9 mouse cellular contexts compared by ENCODE assay signal in genomic region chr16:33922111-33923000, GRCm38 (mm10). TPM values are rescaled to one million over a fixed set of nuclear protein-coding genes. Genes with fewer than 3 reads are reported as not detected.
DNase-seq lines count a peak whose midpoint lies in the region; ATAC-seq and TF ChIP-seq lines count a peak whose summit lies in the region.
"Had no signal": no experiment of that assay in that cellular context is flagged by ENCODE, and none has a peak within 500 bp of the region (broad histone marks: within the 10 kb centered on the region; RNA-seq: fewer than 3 reads in every experiment).

No protein-coding gene starts in this region.

- H3K4me2 ChIP-seq in heart, embryonic 16.5 days (ENCODE audit: low read depth, low read length), result 0 out of 2 replicates have a peak overlapping the region, but pooled peaks have one; percentile 4
- peak overlapping the region; percentile 4; the same call in 1 of the 2 replicates for H3K4me2 ChIP-seq in limb, embryonic 11.5 days (ENCODE audit: low read depth, severe bottlenecking)
- no peak overlapping the region for H3K4me2 ChIP-seq in forebrain, postnatal 0 days (ENCODE audit: low read depth)

- WGBS in heart, embryonic 16.5 days, result 37% methylated on average over 18 of the region's 18 CpGs
- WGBS in limb, embryonic 11.5 days, result 15% methylated on average over 18 of the region's 18 CpGs
- 49% methylated on average over 18 of the region's 18 CpGs for WGBS in small intestine, adult 2 months
- WGBS in forebrain, postnatal 0 days, result 56% methylated on average over 18 of the region's 18 CpGs

- TF ChIP-seq CTCF in small intestine, adult 2 months (IDR thresholded peaks at IDR 0.05; ENCODE audit: extremely low read depth, insufficient read length, insufficient replicate concordance, low read depth, low read length), result no peak
- no peak for TF ChIP-seq CTCF in forebrain, postnatal 0 days (IDR thresholded peaks at IDR 0.05; ENCODE audit: low read depth)

- TF ChIP-seq POLR2A in small intestine, adult 2 months (IDR thresholded peaks at IDR 0.05; ENCODE audit: low read depth, low read length), result no peak

- H3K9me3 ChIP-seq in heart, embryonic 16.5 days (replicated peaks; ENCODE audit: control insufficient read depth, low read length), result no peaks in the 10 kb centered on the region
- H3K9me3 ChIP-seq in limb, embryonic 11.5 days (ENCODE audit: control insufficient read depth, low read length), result no peaks in the 10 kb centered on the region
- H3K9me3 ChIP-seq in forebrain, postnatal 0 days (ENCODE audit: low read length), result no peaks in the 10 kb centered on the region

- intact Hi-C loops in left cerebral cortex, postnatal 14 days (cut with DNase I), result no loop called here

- 0 out of 2 replicates have a peak overlapping the region, but pooled peaks have one; percentile 16 for H3K9ac ChIP-seq in heart, embryonic 16.5 days (ENCODE audit: low read length)
- H3K9ac ChIP-seq in limb, embryonic 11.5 days (ENCODE audit: low read length), result no peak overlapping the region; the same call in 1 of the 2 replicates
- H3K9ac ChIP-seq in forebrain, postnatal 0 days, result no peak overlapping the region

- peak; percentile 32 to 33 for DNase-seq in left cerebral cortex, postnatal 14 days (ENCODE audit: low spot score in 2 of 2)
- no peak for DNase-seq in left cerebral cortex, adult 11 months (ENCODE audit: low spot score)
- peak; percentile 62 for DNase-seq in limb, embryonic 11.5 days (ENCODE audit: low spot score)
- DNase-seq in forebrain, postnatal 0 days, result no peak

- peak overlapping the region; percentile 80 for H3K27ac ChIP-seq in brown adipose tissue, adult 24 weeks (replicated peaks; ENCODE audit: low read depth, low read length)
- peak overlapping the region; percentile 76 for H3K27ac ChIP-seq in heart, embryonic 16.5 days (ENCODE audit: low read length)
- H3K27ac ChIP-seq in limb, embryonic 11.5 days (replicated peaks; ENCODE audit: low read depth, low read length), result peak overlapping the region; percentile 72
- peak overlapping the region; percentile 84 for H3K27ac ChIP-seq in small intestine, adult 2 months (ENCODE audit: insufficient read depth, low read depth, low read length)
- no peak overlapping the region for H3K27ac ChIP-seq in forebrain, postnatal 0 days (ENCODE audit: low read depth, low read length)

- peaks cover 12% of the 10 kb centered on the region for H3K36me3 ChIP-seq in heart, embryonic 16.5 days (ENCODE audit: control insufficient read depth, insufficient read depth)
- H3K36me3 ChIP-seq in limb, embryonic 11.5 days (ENCODE audit: control insufficient read depth, insufficient read depth, low read length), result peaks cover 10% of the 10 kb centered on the region
- H3K36me3 ChIP-seq in small intestine, adult 2 months (ENCODE audit: control insufficient read depth, insufficient read depth, low read length), result peaks cover 6% of the 10 kb centered on the region; the same call in 1 of the 2 replicates
- H3K36me3 ChIP-seq in forebrain, postnatal 0 days (ENCODE audit: insufficient read depth), result no peaks in the 10 kb centered on the region

- H3K4me3 ChIP-seq in brown adipose tissue, adult 24 weeks (ENCODE audit: insufficient read depth, low read depth, low read length), result no peak overlapping the region
- H3K4me3 ChIP-seq in heart, embryonic 16.5 days (ENCODE audit: low read length), result no peak overlapping the region
- H3K4me3 ChIP-seq in limb, embryonic 11.5 days (ENCODE audit: low read depth, low read length), result no peak overlapping the region
- no peak overlapping the region for H3K4me3 ChIP-seq in small intestine, adult 2 months (ENCODE audit: low read depth, low read length)
- H3K4me3 ChIP-seq in forebrain, postnatal 0 days (ENCODE audit: low read depth, low read length), result no peak overlapping the region
- H3K4me3 ChIP-seq: erythroblast, embryonic 14.5 days had no signal

- peak; percentile 39 for ATAC-seq in heart, embryonic 16.5 days (replicated peaks; ENCODE audit: extremely low read depth, insufficient read depth, low FRiP score)
- ATAC-seq in limb, embryonic 11.5 days (ENCODE audit: insufficient number of reproducible peaks, low FRiP score, low TSS enrichment, low read depth), result 0 out of 2 replicates have a peak, but pooled peaks have one; percentile 68
- no peak for ATAC-seq in forebrain, postnatal 0 days
- ATAC-seq in erythroblast, adult 5-6 weeks (replicated peaks; ENCODE audit: low FRiP score, poor library complexity, severe bottlenecking), result no peak

- peaks cover under 1% of the 10 kb centered on the region for H3K4me1 ChIP-seq in brown adipose tissue, adult 24 weeks (ENCODE audit: control insufficient read depth, insufficient read depth, insufficient read length, low read length)
- peaks cover 45% of the 10 kb centered on the region for H3K4me1 ChIP-seq in heart, embryonic 16.5 days (ENCODE audit: control insufficient read depth, insufficient read depth, low read length)
- peaks cover 26% of the 10 kb centered on the region for H3K4me1 ChIP-seq in limb, embryonic 11.5 days (ENCODE audit: control insufficient read depth, insufficient read depth, low read length)
- peaks cover 2% of the 10 kb centered on the region; the same call in 1 of the 2 replicates for H3K4me1 ChIP-seq in small intestine, adult 2 months (ENCODE audit: control insufficient read depth, insufficient read depth, insufficient read length, low read length)
- H3K4me1 ChIP-seq in forebrain, postnatal 0 days (ENCODE audit: insufficient read depth), result no peaks in the 10 kb centered on the region

- no peaks in the 10 kb centered on the region for H3K27me3 ChIP-seq in heart, embryonic 16.5 days (ENCODE audit: control insufficient read depth, insufficient read depth, low read length)
- no peaks in the 10 kb centered on the region for H3K27me3 ChIP-seq in limb, embryonic 11.5 days (ENCODE audit: control insufficient read depth, insufficient read depth, low read length)
- H3K27me3 ChIP-seq in small intestine, adult 2 months (ENCODE audit: control insufficient read depth, insufficient read depth, low read length), result no peaks in the 10 kb centered on the region
- H3K27me3 ChIP-seq in forebrain, postnatal 0 days (ENCODE audit: insufficient read depth, low read length), result no peaks in the 10 kb centered on the region; the same call in 1 of the 2 replicates

RNA-seq across cellular contexts. Expression of gene Umps, which starts 44.5 kb away (rescaled TPM):
- 10 to 100 TPM; 14.6 to 15.3 TPM for total RNA-seq in left cerebral cortex, postnatal 14 days (2021)
- polyA plus RNA-seq in brown adipose tissue, adult 24 weeks (2012; ENCODE audit: insufficient read depth, insufficient read length, missing spikeins), result 8.4 and 13.2 TPM in 2 replicates
- 29.4 and 30.7 TPM in 2 replicates for polyA plus RNA-seq in heart, embryonic 16.5 days (2015; fragmentation: Nextera tagmentation; extraction: Ambion mirVana)
- 96.4 and 99.1 TPM in 2 replicates for polyA plus RNA-seq in limb, embryonic 11.5 days (2014; fragmentation: Nextera tagmentation; extraction: Ambion mirVana)
- polyA plus RNA-seq in small intestine, adult 2 months (2012; rRNA removed), result 1.7 and 2.4 TPM in 2 replicates
- total RNA-seq in forebrain, postnatal 0 days (2014; rRNA removed), result 26.3 and 28.3 TPM in 2 replicates
- polyA plus RNA-seq in forebrain, postnatal 0 days (2015; fragmentation: Nextera tagmentation; extraction: Ambion mirVana), result 22.9 and 24.7 TPM in 2 replicates
- total RNA-seq in erythroblast, adult 5-6 weeks (2015; ENCODE audit: low replicate concordance), result 7.5 and 14.2 TPM in 2 replicates
- 11.4 and 13.4 TPM in 2 replicates for total RNA-seq in erythroblast, adult 5-6 weeks (2017; ENCODE audit: low replicate concordance)

Comparison
In these comparisons a context has a peak if more than half of its experiments do, and no peak if none do; other contexts are left out.
1. DNase-seq: peak in left cerebral cortex, postnatal 14 days (2 of 2) and limb, embryonic 11.5 days (single experiment); none in left cerebral cortex, adult 11 months (single experiment) and forebrain, postnatal 0 days (single experiment).
2. ATAC-seq: peak in heart, embryonic 16.5 days (single experiment) and limb, embryonic 11.5 days (single experiment); none in forebrain, postnatal 0 days (single experiment) and erythroblast, adult 5-6 weeks (single experiment).